Mouse (Mus musculus): ENCODE measurements around the gene Mlec. TPM values are rescaled to one million over a fixed set of nuclear protein-coding genes. Genes with fewer than 3 reads are reported as not detected.
"Not testable (repeated sequence)": the region's sequence is repeated elsewhere in the genome, so short reads cannot be mapped to it uniquely, and the experiment has no call there.

The Mlec gene
- total RNA-seq, 2 experiments from 2014 or later = 216 to 235 TPM

GRCm38 (mm10) chr5:115133358-115134066 is 24.5 kb downstream of the Mlec start:
- DNase-seq = no peak
- intact Hi-C loops (cut with DNase I; ENCODE audit: low total_unique reads) = no loop called here

- no peak for DNase-seq
- intact Hi-C loops (cut with DNase I; ENCODE audit: low total_unique reads) = no loop called here
Measured at GRCm38 (mm10) chr5:115132465-115132864, 25.5 kb downstream of the Mlec start.

- intact Hi-C loops (cut with DNase I; ENCODE audit: low total_unique reads) = loop anchor here (5.0 to 10.0 kb wide), 2 partner anchors 33 to 105 kb away; partner anchors contain the start of gene Pop5
- DNase-seq = no peak
Measured at GRCm38 (mm10) chr5:115129328-115129727, 28.7 kb downstream of the Mlec start.

- intact Hi-C loops (cut with DNase I; ENCODE audit: low total_unique reads) = loop anchor here (5.0 to 10.0 kb wide), 2 partner anchors 35 to 107 kb away; partner anchors contain the start of gene Pop5
Measured at GRCm38 (mm10) chr5:115127421-115128179, 30.4 kb downstream of the Mlec start.

GRCm38 (mm10) chr5:115126578-115127312 is 31.2 kb downstream of the Mlec start:
- intact Hi-C loops (cut with DNase I; ENCODE audit: low total_unique reads) = loop anchor here (5.0 to 10.0 kb wide), 2 partner anchors 36 to 108 kb away; partner anchors contain the start of gene Pop5
- no peak for DNase-seq

More at GRCm38 (mm10) chr5:115127421-115128179, 30.4 kb downstream of the Mlec start:
- DNase-seq = no peak

GRCm38 (mm10) chr5:115125211-115125871 is 32.6 kb downstream of the Mlec start:
- peak; percentile 86 for DNase-seq
- intact Hi-C loops (cut with DNase I; ENCODE audit: low total_unique reads) = loop anchor here (5.0 to 10.0 kb wide), 2 partner anchors 37 to 109 kb away; partner anchors contain the start of gene Pop5

GRCm38 (mm10) chr5:115124690-115125089 is 33.3 kb downstream of the Mlec start:
- intact Hi-C loops (cut with DNase I; ENCODE audit: low total_unique reads) = loop anchor here (5.0 to 10.0 kb wide), 2 partner anchors 38 to 110 kb away; partner anchors contain the start of gene Pop5
- DNase-seq = no peak

GRCm38 (mm10) chr5:115120978-115121377 is 37.0 kb downstream of the Mlec start:
- intact Hi-C loops (cut with DNase I; ENCODE audit: low total_unique reads) = loop anchor here (10.0 kb wide), 1 partner anchor 114 kb away; the partner anchor contains the start of gene Pop5
- no peak for DNase-seq

- DNase-seq = peak; percentile 80
- intact Hi-C loops (cut with DNase I; ENCODE audit: low total_unique reads) = no loop called here
Measured at GRCm38 (mm10) chr5:115118961-115119570, 38.9 kb downstream of the Mlec start, which contains the start of gene Acads. TSS of gene Acads (minus strand) at chr5:115119346.

GRCm38 (mm10) chr5:115117467-115117866 is 40.5 kb downstream of the Mlec start:
- DNase-seq = no peak
- intact Hi-C loops (cut with DNase I; ENCODE audit: low total_unique reads) = no loop called here

- DNase-seq = no peak
- intact Hi-C loops (cut with DNase I; ENCODE audit: low total_unique reads) = no loop called here
Measured at GRCm38 (mm10) chr5:115116426-115116825, 41.6 kb downstream of the Mlec start.

- no peak for DNase-seq
- intact Hi-C loops (cut with DNase I; ENCODE audit: low total_unique reads) = no loop called here
Measured at GRCm38 (mm10) chr5:115114501-115114900, 43.5 kb downstream of the Mlec start.

GRCm38 (mm10) chr5:115113244-115113643 is 44.7 kb downstream of the Mlec start:
- no peak for DNase-seq

GRCm38 (mm10) chr5:115111156-115111555 is 46.8 kb downstream of the Mlec start:
- DNase-seq = no peak
- intact Hi-C loops (cut with DNase I; ENCODE audit: low total_unique reads) = no loop called here

More at GRCm38 (mm10) chr5:115113244-115113643, 44.7 kb downstream of the Mlec start:
- intact Hi-C loops (cut with DNase I; ENCODE audit: low total_unique reads) = no loop called here

GRCm38 (mm10) chr5:115103253-115103652 is 54.7 kb downstream of the Mlec start:
- intact Hi-C loops (cut with DNase I; ENCODE audit: low total_unique reads); DNase-seq: not testable (repeated sequence)

GRCm38 (mm10) chr5:115102231-115102630 is 55.7 kb downstream of the Mlec start:
- no peak for DNase-seq
- intact Hi-C loops (cut with DNase I; ENCODE audit: low total_unique reads) = no loop called here

GRCm38 (mm10) chr5:115100473-115100872 is 57.5 kb downstream of the Mlec start:
- intact Hi-C loops (cut with DNase I; ENCODE audit: low total_unique reads) = no loop called here
- no peak for DNase-seq

- DNase-seq = no peak
- intact Hi-C loops (cut with DNase I; ENCODE audit: low total_unique reads) = no loop called here
Measured at GRCm38 (mm10) chr5:115099991-115100390, 58.0 kb downstream of the Mlec start.

- intact Hi-C loops (cut with DNase I; ENCODE audit: low total_unique reads) = no loop called here
- DNase-seq = no peak
Measured at GRCm38 (mm10) chr5:115099530-115099929, 58.4 kb downstream of the Mlec start.

Data from gastrocnemius, postnatal 14 days (tissue).